Mouse (Mus musculus) left cerebral cortex, adult 11 months (tissue): ENCODE results near the gene Tap1.

Experiments
- DNase-seq: peaks from one replicate; pipeline ENCODE4 v3.0.0; 2022; ENCODE audit warnings: low spot score

Tap1 gene

GRCm38 (mm10) chr17:34179913-34180859 lies 7.2 kb upstream of the Tap1 start:
- no peak for DNase-seq

DNA sequence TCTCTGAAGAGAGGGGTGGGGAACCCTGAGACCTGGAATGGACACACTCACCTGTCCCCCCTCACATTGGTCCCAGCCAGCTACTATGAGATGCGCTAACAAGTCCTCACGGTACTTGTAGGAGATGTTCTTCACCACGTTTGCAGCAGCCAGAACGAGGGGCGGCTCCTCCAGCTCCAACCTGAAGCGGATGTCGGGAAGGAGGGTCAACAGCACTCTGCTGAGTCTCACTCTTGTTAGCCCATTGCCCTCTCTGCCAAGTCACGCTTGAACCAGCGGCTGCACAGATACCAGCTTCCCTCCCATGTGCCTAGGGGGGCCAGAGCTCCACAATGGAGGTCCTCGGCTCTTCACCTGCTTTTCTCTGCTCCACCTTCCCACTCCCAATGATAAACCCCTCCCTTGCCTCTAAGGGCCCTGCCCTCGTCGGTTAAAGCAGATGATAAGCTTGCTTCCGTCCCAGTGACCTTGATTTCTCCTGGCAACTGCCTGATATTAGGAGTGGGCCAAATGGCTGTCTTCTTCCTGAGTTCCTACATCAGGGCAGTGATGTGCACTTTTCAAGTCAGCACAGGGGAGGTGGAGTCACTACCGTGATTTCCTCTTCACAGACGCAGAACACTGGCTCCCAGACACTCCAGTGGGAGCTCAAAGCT lies 3.7 kb upstream of the Tap1 start:
- no peak for DNase-seq

DNA sequence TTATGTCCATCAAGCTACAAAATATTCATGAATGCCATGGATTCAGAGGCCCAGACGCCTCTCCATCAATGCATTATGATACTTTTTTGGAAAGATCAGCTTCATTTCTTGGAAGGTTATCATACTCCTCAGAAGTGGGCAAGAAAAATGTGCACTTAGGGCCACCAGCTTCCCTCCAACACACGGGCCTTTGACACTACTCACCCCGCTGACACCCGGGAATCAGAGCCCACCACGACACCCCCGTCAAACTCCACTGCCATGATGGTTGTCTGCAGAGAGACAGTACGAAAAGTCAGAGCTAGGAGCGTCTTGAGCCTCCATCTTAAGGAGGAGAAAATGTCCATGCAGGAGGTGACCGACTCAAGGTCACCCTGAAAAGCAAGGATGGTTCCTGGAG lies 1.8 kb upstream of the Tap1 start:
- no peak for DNase-seq

DNA sequence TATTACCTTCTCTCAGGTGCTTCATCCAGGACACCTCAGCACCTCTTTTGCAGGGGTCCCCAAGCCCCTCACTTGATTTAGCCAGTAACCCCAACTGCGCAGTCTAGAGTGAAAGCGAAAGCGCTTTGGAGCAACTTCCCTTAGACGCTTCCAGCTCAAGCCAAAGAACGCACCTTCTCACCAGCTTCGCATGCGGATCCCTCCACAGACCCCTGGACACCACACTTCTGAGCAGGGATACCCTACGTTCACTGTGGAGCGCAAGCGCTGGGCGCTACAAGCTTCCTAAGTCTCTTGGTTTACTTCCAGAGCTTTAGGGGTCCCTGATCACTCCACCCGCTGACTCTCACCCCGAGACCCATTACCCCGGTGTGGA lies 480 bp upstream of the Tap1 start:
- no peak for DNase-seq

- no peak for DNase-seq
These were observed 657 bp downstream of the Tap1 start for GRCm38 (mm10) chr17:34188010-34188409.

DNA sequence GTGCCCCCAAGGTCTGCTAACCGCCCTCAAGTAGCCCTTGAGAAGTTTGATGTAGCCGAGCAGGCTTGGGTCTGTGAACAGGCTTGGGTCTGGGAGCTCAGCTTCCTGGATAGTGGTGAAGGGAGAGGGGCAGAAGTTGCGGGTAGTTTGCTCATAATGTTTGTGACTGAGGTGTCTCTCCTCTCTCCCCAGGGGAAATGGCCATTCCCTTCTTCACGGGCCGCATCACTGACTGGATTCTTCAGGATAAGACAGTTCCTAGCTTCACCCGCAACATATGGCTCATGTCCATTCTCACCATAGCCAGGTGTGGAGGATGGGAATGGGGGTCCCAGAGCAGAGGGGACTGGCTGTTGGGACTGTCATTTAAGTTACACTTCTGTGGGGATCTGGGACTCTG lies 1.6 kb downstream of the Tap1 start:
- no peak for DNase-seq

GRCm38 (mm10) chr17:34192852-34193251 lies 5.5 kb downstream of the Tap1 start:
- no peak for DNase-seq

- no peak for DNase-seq
These were observed 6.1 kb downstream of the Tap1 start for GRCm38 (mm10) chr17:34193468-34193867.

DNA sequence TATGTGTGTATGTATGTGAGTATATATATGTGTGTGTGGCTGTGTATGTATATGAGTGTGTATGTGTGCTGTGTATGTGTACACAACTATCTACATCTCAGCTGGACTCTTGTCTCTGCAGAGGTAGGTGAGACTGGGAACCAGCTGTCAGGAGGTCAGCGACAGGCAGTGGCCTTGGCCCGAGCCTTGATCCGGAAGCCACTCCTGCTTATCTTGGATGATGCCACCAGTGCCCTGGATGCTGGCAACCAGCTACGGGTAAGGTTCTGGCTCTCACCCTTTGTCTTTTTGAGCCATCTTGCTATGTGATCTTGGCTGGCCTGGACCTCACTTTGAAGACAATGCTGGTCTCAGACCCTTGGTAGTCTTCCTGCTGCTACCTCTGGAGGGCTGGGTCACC lies 7.4 kb downstream of the Tap1 start:
- no peak for DNase-seq

DNA sequence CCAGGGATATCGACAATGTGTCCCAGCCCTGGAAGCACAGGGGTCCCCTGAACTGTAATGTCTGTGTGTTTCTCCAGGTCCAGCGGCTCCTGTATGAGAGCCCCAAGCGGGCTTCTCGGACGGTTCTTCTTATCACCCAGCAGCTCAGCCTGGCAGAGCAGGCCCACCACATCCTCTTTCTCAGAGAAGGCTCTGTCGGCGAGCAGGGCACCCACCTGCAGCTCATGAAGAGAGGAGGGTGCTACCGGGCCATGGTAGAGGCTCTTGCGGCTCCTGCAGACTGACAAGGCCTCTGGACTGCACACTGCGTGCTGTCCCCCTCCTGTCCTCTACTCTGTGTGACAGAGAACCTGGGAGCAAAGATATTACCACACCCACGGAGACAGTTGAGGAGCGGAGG lies 9.1 kb downstream of the Tap1 start:
- no peak for DNase-seq

DNA sequence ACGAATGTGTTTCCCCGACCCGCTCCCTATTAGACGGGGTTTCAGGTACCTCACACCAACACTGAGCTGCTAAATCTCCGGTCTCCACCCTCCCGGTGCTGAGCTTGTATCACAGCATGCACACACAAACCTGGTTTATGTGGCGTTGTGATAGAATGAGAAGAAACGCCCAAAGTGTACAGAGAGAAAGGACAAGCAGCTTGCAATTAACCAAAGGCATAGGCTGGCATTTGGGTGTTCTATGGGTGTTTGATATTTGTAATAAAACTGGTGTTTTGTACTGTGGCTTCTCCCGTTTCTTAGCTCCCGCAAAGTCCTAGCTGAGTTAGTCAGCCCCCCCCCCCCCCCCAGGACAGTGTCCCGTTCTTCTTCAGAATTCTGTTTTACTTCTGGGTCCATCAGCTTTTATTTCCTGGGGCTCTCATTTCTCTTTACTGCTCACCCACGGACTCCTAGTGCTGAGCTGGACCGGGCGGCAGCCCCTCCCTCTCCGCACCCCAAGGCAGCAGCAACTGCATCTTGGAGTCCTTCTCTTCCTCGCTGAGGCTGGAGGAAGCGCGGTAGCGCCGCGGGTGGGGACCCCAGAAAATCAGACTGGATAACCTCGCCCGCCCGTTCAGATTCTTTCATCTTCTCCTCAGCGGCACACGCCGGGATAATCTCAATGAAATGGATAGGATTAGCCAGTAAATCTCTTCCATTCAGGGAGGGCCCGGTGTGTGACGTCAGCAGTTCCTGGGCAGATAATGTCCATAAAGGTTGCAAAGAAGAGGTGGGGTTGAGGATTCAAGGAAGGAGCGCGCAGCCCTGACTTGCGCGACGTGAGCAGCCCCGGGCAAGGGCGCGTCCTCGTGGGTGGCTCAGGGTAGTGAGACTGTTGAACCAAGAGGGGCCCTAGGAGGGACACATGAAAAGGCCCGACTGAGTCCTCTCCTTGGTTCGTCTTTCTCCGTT lies 9.9 kb downstream of the Tap1 start, which contains the start of gene Psmb8:
Psmb8 (plus strand) TSS at position 781 of the 954 bp plus-strand sequence.
- DNase-seq: peak; percentile 84

DNA sequence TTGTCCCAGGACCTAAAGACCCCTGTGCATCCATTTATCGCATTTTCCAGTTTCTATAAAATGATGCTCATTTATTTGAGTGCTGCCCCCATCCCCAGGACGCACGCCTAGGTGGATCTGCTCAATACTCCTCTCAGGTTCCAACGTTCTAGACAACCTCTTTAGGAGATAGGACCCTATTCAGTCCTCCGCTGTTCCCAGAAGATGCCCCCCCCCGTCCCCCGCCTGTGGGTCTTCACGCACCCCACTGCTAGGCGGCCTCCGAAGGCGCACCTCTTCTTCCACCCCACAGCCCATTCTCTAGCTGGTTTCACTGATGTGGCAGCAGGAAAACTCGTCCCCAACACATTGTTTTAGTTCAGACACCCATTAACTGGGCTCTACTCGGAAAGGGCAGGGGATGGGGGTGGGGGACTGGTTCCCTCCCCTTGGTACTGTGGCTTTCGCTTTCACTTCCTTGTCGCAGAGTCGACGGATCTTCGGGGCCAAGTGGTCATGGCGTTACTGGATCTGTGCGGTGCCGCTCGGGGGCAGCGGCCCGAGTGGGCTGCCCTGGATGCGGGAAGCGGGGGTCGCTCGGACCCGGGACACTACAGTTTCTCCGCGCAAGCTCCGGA lies 10.7 kb downstream of the Tap1 start:
- DNase-seq: no peak

- no peak for DNase-seq
These were observed 11.2 kb downstream of the Tap1 start for GRCm38 (mm10) chr17:34198521-34198912.

DNA sequence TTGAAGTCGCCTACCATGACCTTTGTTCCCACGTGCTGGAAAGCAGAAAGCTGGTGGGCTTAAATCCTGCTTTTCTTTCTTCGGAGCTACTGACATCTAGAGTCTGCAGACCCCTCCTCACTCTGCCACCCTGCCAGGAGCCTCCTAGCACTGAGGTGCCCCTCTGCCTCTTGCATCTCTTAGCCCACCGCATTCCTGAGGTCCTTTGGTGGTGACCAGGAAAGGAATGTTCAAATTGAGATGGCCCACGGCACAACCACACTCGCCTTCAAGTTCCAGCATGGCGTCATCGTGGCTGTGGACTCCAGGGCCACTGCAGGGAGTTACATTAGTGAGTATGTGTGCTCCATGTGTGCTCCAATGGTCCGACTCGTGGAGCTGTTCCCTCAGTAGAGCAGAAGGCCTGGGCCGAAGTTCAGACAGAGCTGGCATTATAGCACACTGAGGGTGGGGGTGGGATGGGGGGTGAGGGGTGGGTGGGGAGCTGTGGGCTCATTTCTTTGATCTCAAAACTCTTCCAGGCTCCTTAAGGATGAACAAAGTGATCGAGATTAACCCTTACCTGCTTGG lies 11.8 kb downstream of the Tap1 start:
- no peak for DNase-seq

- DNase-seq: no peak
These were observed 12.7 kb downstream of the Tap1 start for GRCm38 (mm10) chr17:34200047-34200446.

- DNase-seq: no peak
These were observed 13.6 kb downstream of the Tap1 start for GRCm38 (mm10) chr17:34200772-34201505.

DNA sequence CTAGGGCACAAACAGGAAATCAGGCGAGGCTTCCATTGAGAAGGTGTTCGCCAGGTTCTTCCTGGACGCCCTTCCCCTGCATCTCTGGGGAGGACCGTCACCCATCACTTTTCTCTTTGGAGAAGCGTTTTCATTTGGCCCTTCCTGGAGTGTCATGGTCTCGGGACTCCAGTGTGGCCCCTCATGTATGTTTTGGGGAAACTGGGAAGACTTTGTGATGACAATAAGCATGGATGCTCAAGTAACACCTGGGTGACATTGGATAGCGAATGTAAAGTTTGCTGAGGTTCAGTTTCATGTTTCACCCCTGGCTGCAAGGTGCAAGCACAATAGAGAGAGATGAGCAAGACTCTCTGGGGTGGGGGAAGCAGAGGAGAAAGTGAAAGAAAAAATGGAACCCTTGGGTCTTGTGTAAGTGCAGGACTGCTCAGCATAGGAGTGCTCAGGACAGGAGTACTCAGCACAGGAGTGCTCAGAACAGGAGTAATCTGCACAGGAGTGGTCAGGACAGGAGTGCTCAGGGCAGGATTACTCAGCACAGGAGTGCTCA lies 14.2 kb downstream of the Tap1 start:
- no peak for DNase-seq

DNA sequence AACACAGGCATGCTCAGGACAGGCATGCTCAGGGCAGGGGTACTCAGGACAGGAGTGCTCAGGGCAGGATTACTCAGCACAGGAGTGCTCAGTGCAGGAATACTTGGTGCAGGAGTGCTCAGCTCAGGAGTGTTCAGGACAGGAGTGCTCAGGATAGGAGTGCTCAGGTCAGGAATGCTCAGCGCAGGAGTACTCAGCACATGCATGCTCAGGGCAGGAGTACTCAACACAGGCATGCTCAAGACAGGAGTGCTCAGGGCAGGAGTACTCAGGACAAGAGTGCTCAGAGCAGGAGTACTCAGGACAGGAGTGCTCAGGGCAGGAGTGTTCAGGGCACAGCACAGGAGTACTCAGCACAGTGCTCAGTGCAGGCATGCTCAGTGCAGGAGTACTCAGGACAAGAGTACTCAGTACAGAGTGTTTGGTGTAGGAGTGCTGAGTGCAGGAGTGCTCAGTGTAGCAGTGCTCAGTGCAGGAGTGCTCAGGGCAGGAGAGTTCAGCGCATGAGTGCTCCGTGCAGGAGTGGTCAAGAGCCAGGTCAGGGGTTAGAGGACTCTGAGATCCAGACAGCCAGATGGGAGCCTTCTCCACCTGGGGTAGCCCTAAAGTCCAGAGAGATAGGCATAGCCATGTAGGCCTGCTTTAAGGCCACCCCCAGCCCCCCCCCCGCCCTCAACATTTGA lies 15.5 kb downstream of the Tap1 start:
- DNase-seq: no peak

- DNase-seq: no peak
These were observed 16.1 kb downstream of the Tap1 start, which contains the start of gene Tap2 for GRCm38 (mm10) chr17:34203444-34203843. Gene Tap2 (plus strand): TSS chr17:34203527.
